Mouse (Mus musculus) MEL (cell line): ENCODE measurements around the gene Hoxa11. TPM values are rescaled to one million over a fixed set of nuclear protein-coding genes. Genes with fewer than 3 reads are reported as not detected.

Experiments
- DNase-seq: peaks from one replicate; pipeline ENCODE4 v3.0.0; 2011; ENCODE audit warnings: low read depth, low spot score
- H3K27ac ChIP-seq: 2 replicates; pipeline ENCODE4 v1.5.1; 2012; ENCODE audit warnings: low read depth, mild to moderate bottlenecking, control low read depth, low read length, moderate library complexity; ENCODE audit not compliant: control insufficient read depth
- H3K27me3 ChIP-seq, 2 experiments: fragments of 150-350 bp in 1 of 2; sonication (generic) in 1 of 2; 2 replicates each; pipeline ENCODE4 v1.6.1; 2012; ENCODE audit warnings: low read length in 2 of 2, mild to moderate bottlenecking in 2 of 2, improper control_type of control experiment in 1 of 2, moderate library complexity in 1 of 2; ENCODE audit not compliant: insufficient read depth in 2 of 2, control insufficient read depth in 1 of 2
- H3K36me3 ChIP-seq, 2 experiments: 2 replicates each; pipeline ENCODE4 v1.6.1; 2012 to 2014; ENCODE audit warnings: low read length in 2 of 2, improper control_type of control experiment in 1 of 2, inconsistent platforms in 1 of 2, mild to moderate bottlenecking in 1 of 2; ENCODE audit not compliant: insufficient read depth in 2 of 2, control insufficient read depth in 1 of 2
- H3K4me1 ChIP-seq, 2 experiments: fragments of 150-350 bp in 1 of 2; sonication (generic) in 1 of 2; 2 replicates each; pipeline ENCODE4 v1.6.1; 2012; ENCODE audit warnings: low read length in 2 of 2, improper control_type of control experiment in 1 of 2, mild to moderate bottlenecking in 1 of 2; ENCODE audit not compliant: insufficient read depth in 2 of 2, control insufficient read depth in 1 of 2
- H3K4me3 ChIP-seq, 2 experiments: fragments of 150-350 bp in 1 of 2; sonication (generic) in 1 of 2; 2 replicates each; pipeline ENCODE4 v1.5.1; 2012; ENCODE audit warnings: low read depth in 2 of 2, low read length in 2 of 2, mild to moderate bottlenecking in 2 of 2, moderate library complexity in 2 of 2, control low read depth in 1 of 2, improper control_type of control experiment in 1 of 2; ENCODE audit not compliant: control insufficient read depth in 1 of 2, insufficient read depth in 1 of 2
- H3K79me2 ChIP-seq: 2 replicates; pipeline ENCODE4 v1.6.1; 2012; ENCODE audit warnings: mild to moderate bottlenecking, low read length, moderate library complexity; ENCODE audit not compliant: control insufficient read depth, poor library complexity, insufficient read depth
- H3K9ac ChIP-seq: 2 replicates; pipeline ENCODE4 v1.6.1; 2012; ENCODE audit warnings: low read depth, mild to moderate bottlenecking, control low read depth, low read length, moderate library complexity; ENCODE audit not compliant: control insufficient read depth, poor library complexity, severe bottlenecking
- H3K9me3 ChIP-seq: fragments of 150-350 bp; sonication (generic); replicated peaks from 2 replicates; pipeline ENCODE4 v1.6.1; 2012; ENCODE audit warnings: mild to moderate bottlenecking, low read length, improper control_type of control experiment, moderate library complexity; ENCODE audit not compliant: insufficient read depth
- BHLHE40 ChIP-seq: IDR thresholded peaks from 2 replicates; pipeline ENCODE4 v1.6.1; 2012; ENCODE audit warnings: low read depth, mild to moderate bottlenecking, inconsistent platforms, low read length, improper control_type of control experiment, borderline replicate concordance
- CTCF ChIP-seq, 3 experiments: IDR thresholded peaks in 2 of 3; conservative IDR thresholded peaks in 1 of 3; 2 replicates each; pipeline ENCODE4 v1.5.1; 2011 to 2012; ENCODE audit warnings: low read length in 3 of 3, low read depth in 2 of 3, mild to moderate bottlenecking in 2 of 3, improper control_type of control experiment in 1 of 3, inconsistent platforms in 1 of 3, mixed read lengths in 1 of 3, moderate library complexity in 1 of 3; ENCODE audit not compliant: control insufficient read depth in 1 of 3, insufficient read depth in 1 of 3, poor library complexity in 1 of 3, severe bottlenecking in 1 of 3
- E2F4 ChIP-seq: IDR thresholded peaks from 2 replicates; pipeline ENCODE4 v1.6.1; 2011; ENCODE audit warnings: low read depth, low read length, improper control_type of control experiment, borderline replicate concordance
- ELF1 ChIP-seq: IDR thresholded peaks from 2 replicates; pipeline ENCODE4 v1.6.1; 2014; ENCODE audit warnings: low read depth, mild to moderate bottlenecking, inconsistent platforms, low read length, improper control_type of control experiment, moderate library complexity
- ETS1 ChIP-seq: IDR thresholded peaks from 2 replicates; pipeline ENCODE4 v1.6.1; 2012; ENCODE audit warnings: low read depth, mild to moderate bottlenecking, inconsistent platforms, low read length, improper control_type of control experiment, moderate library complexity
- HCFC1 ChIP-seq: IDR thresholded peaks from 2 replicates; pipeline ENCODE4 v1.6.1; 2012; ENCODE audit warnings: low read depth, mild to moderate bottlenecking, inconsistent platforms, low read length, improper control_type of control experiment, moderate library complexity
- KAT2A ChIP-seq: conservative IDR thresholded peaks from 2 replicates; pipeline ENCODE4 v1.6.1; 2012; ENCODE audit warnings: low read depth, low read length, improper control_type of control experiment, inconsistent platforms
- MAFK ChIP-seq: IDR thresholded peaks from 2 replicates; pipeline ENCODE4 v1.6.1; 2011; ENCODE audit warnings: low read depth, mild to moderate bottlenecking, low read length, improper control_type of control experiment, borderline replicate concordance
- MAX ChIP-seq: IDR thresholded peaks from 2 replicates; pipeline ENCODE4 v1.6.1; 2011; ENCODE audit warnings: low read length, improper control_type of control experiment
- MEF2A ChIP-seq: IDR thresholded peaks from 2 replicates; pipeline ENCODE4 v1.6.1; 2014; ENCODE audit warnings: low read depth, mild to moderate bottlenecking, inconsistent platforms, low read length, improper control_type of control experiment; ENCODE audit not compliant: poor library complexity, insufficient replicate concordance, severe bottlenecking; ENCODE audit errors: extremely low read depth
- MXI1 ChIP-seq: IDR thresholded peaks from 2 replicates; pipeline ENCODE4 v1.6.1; 2011; ENCODE audit warnings: mild to moderate bottlenecking, low read depth, low read length, improper control_type of control experiment
- MYC ChIP-seq: IDR thresholded peaks from 2 replicates; pipeline ENCODE4 v1.6.1; 2011; ENCODE audit warnings: low read depth, mild to moderate bottlenecking, low read length, improper control_type of control experiment, moderate library complexity
- POLR2A ChIP-seq, 2 experiments: IDR thresholded peaks; 2 replicates each; pipeline ENCODE4 v1.6.1; 2011 to 2012; ENCODE audit warnings: low read length in 2 of 2, mild to moderate bottlenecking in 2 of 2, control low read depth in 1 of 2, improper control_type of control experiment in 1 of 2, low read depth in 1 of 2, moderate library complexity in 1 of 2; ENCODE audit not compliant: control insufficient read depth in 1 of 2, insufficient read depth in 1 of 2, poor library complexity in 1 of 2
- POLR2AphosphoS2 ChIP-seq: IDR thresholded peaks from 2 replicates; pipeline ENCODE4 v1.6.1; 2011; ENCODE audit warnings: low read length, improper control_type of control experiment
- POLR2AphosphoS5 ChIP-seq: IDR thresholded peaks from 2 replicates; pipeline ENCODE4 v1.6.1; 2012; ENCODE audit warnings: low read depth, borderline replicate concordance, mild to moderate bottlenecking, inconsistent platforms, low read length, moderate library complexity, mixed read lengths
- TCF12 ChIP-seq: IDR thresholded peaks from 2 replicates; pipeline ENCODE4 v1.6.1; 2014; ENCODE audit warnings: low read depth, mild to moderate bottlenecking, inconsistent platforms, low read length, improper control_type of control experiment, moderate library complexity
- UBTF ChIP-seq: IDR thresholded peaks from 2 replicates; pipeline ENCODE4 v1.6.1; 2012; ENCODE audit warnings: low read depth, mild to moderate bottlenecking, inconsistent platforms, low read length, improper control_type of control experiment, moderate library complexity, borderline replicate concordance; ENCODE audit not compliant: insufficient read depth
- ZC3H11A ChIP-seq: IDR thresholded peaks from 2 replicates; pipeline ENCODE4 v1.6.1; 2012; ENCODE audit warnings: low read depth, mild to moderate bottlenecking, inconsistent platforms, low read length, improper control_type of control experiment
- ZKSCAN1 ChIP-seq: IDR thresholded peaks from 2 replicates; pipeline ENCODE4 v1.6.1; 2012; ENCODE audit warnings: low read depth, mild to moderate bottlenecking, inconsistent platforms, low read length, improper control_type of control experiment, moderate library complexity
- ZNF384 ChIP-seq: IDR thresholded peaks from 2 replicates; pipeline ENCODE4 v1.6.1; 2012; ENCODE audit warnings: low read depth, mild to moderate bottlenecking, inconsistent platforms, low read length, improper control_type of control experiment
- polyA plus RNA-seq, 2 experiments: library from polyadenylated mRNA; stranded (reverse) in 1 of 2; unstranded in 1 of 2; fragments of >175 nt in 1 of 2; fragments of >200 nt in 1 of 2; gene quantifications; 2 replicates each; pipeline versions ENCODE4 v1.2.1 to v1.2.4; 2012; ENCODE audit warnings: low replicate concordance in 2 of 2, low read depth in 1 of 2; ENCODE audit not compliant: insufficient read length in 2 of 2, insufficient read depth in 1 of 2, missing spikeins in 1 of 2
- total RNA-seq: library from RNA; depleted of rRNA; stranded (reverse); fragments of 300-350 nt; gene quantifications from 2 replicates; pipeline ENCODE4 v1.2.3, GENCODE M21; 2012

Hoxa11 gene
- total and polyA plus RNA-seq, 3 experiments: not detected

GRCm38 (mm10) chr6:52232984-52233545 lies 12.5 kb downstream of the Hoxa11 start:
- H3K4me1 ChIP-seq: no peaks in the 10 kb centered on the region
- H3K27me3 ChIP-seq: no peaks in the 10 kb centered on the region
- no peaks in the 10 kb centered on the region for H3K36me3 ChIP-seq
- no peak overlapping the region for H3K4me3 ChIP-seq
- no peaks in the 10 kb centered on the region for H3K9me3 ChIP-seq
- DNase-seq: no peak
- no peak overlapping the region for H3K27ac ChIP-seq
- no peak overlapping the region for H3K9ac ChIP-seq
- H3K79me2 ChIP-seq: no peaks in the 10 kb centered on the region
- no peak for TF ChIP-seq MYC
- TF ChIP-seq E2F4: no peak
- TF ChIP-seq ZKSCAN1: no peak
- TF ChIP-seq POLR2AphosphoS2: no peak
- TF ChIP-seq UBTF: no peak
- no peak for TF ChIP-seq KAT2A
- no peak for TF ChIP-seq CTCF (IDR thresholded peaks at IDR 0.05 in 2 of 3, conservative IDR thresholded peaks at IDR 0.05 in 1 of 3; ENCODE audit: control insufficient read depth in 1 of 3, insufficient read depth in 1 of 3, low read depth in 2 of 3, low read length in 3 of 3, poor library complexity in 1 of 3, severe bottlenecking in 1 of 3)
- TF ChIP-seq ELF1: no peak
- no peak for TF ChIP-seq ETS1
- TF ChIP-seq TCF12: no peak
- TF ChIP-seq BHLHE40: no peak
- no peak for TF ChIP-seq ZNF384
- TF ChIP-seq MEF2A: no peak
- no peak for TF ChIP-seq POLR2A (IDR thresholded peaks at IDR 0.05; ENCODE audit: control insufficient read depth in 1 of 2, insufficient read depth in 1 of 2, low read depth in 1 of 2, low read length in 2 of 2, poor library complexity in 1 of 2)
- TF ChIP-seq HCFC1: no peak

- Histone ChIP-seq H3K36me3 (no peaks in the 10 kb centered on the region), H3K9ac (no peak overlapping the region), H3K27ac (no peak overlapping the region), H3K4me1 (no peaks in the 10 kb centered on the region), H3K79me2 (no peaks in the 10 kb centered on the region), H3K4me3 (no peak overlapping the region), H3K9me3 (no peaks in the 10 kb centered on the region), H3K27me3 (no peaks in the 10 kb centered on the region)
- TF ChIP-seq MYC (no peak), E2F4 (no peak), MAFK (no peak), MXI1 (no peak), POLR2AphosphoS5 (no peak), MAX (no peak), POLR2AphosphoS2 (no peak), POLR2A (IDR thresholded peaks at IDR 0.05; ENCODE audit: control insufficient read depth in 1 of 2, insufficient read depth in 1 of 2, low read depth in 1 of 2, low read length in 2 of 2, poor library complexity in 1 of 2) (no peak), MEF2A (no peak), CTCF (IDR thresholded peaks at IDR 0.05 in 2 of 3, conservative IDR thresholded peaks at IDR 0.05 in 1 of 3; ENCODE audit: control insufficient read depth in 1 of 3, insufficient read depth in 1 of 3, low read depth in 2 of 3, low read length in 3 of 3, poor library complexity in 1 of 3, severe bottlenecking in 1 of 3) (no peak), ZC3H11A (no peak)
- DNase-seq: no peak
These were observed 13.0 kb downstream of the Hoxa11 start for GRCm38 (mm10) chr6:52232568-52232965.
